Mouse (Mus musculus): ENCODE measurements at regions not wholly inside any gene's neighbourhood (a gene's known extent, or its start where the extent isn't known, plus 50 kb on each side); places are given as distances from the start of the nearest gene placed in this dataset.

DNA sequence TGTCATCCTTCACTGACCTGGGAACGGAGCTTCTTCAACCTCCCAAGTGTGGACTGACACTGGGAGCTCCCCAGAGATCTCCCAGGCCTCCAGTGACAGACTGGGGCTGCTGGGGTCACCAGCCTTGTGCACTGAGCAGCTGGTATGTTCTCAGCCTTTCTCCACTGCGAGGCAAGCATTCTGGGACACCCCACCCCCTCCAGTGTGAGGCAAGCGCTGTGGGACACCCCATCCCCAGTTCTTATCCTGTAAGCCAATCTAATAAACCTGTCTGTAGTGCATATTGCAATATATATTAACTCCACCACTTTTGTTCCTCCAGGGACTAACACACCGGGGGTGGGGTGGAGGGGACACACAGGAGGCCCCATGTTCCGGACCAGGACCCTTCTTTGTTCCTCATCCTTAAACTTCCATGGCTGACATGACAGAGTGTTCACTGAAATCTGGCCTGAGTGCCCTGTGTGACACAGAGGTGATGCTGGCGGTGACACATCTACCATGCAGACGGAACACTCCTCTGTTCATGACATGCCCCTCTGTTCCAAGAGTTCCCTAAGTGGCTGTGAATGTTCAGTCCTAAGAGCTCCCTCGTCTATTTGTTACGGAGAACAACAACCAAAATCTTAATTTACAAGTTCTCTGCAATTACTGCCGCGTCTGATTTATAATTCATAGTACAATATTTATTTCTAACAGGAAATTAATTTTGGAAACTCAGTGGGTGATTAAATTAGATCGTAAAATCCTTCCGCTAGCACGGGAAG, 116.4 kb upstream of the Pmepa1 start:
- no peaks in the 10 kb centered on the region for H3K79me2 ChIP-seq (ENCODE audit: control insufficient read depth, insufficient read depth, low read length, poor library complexity)
- no peak overlapping the region for H3K9ac ChIP-seq (ENCODE audit: control insufficient read depth, low read depth, low read length, poor library complexity, severe bottlenecking)
- no peak overlapping the region for H3K4me3 ChIP-seq (ENCODE audit: control insufficient read depth in 1 of 2, insufficient read depth in 1 of 2, low read depth in 2 of 2, low read length in 2 of 2)
- TF ChIP-seq TCF12 (IDR thresholded peaks at IDR 0.05; ENCODE audit: low read depth, low read length) (no peak), MAZ (IDR thresholded peaks at IDR 0.05; ENCODE audit: low read depth, low read length) (no peak), GABPA (IDR thresholded peaks at IDR 0.05; ENCODE audit: low read depth, low read length) (no peak), SMC3 (IDR thresholded peaks at IDR 0.05; ENCODE audit: low read depth, low read length) (no peak), USF2 (IDR thresholded peaks at IDR 0.05; ENCODE audit: borderline replicate concordance in 1 of 2, insufficient read depth in 1 of 2, low read depth in 1 of 2, low read length in 2 of 2) (no peak), ELF1 (IDR thresholded peaks at IDR 0.05; ENCODE audit: low read depth, low read length) (no peak), ZC3H11A (IDR thresholded peaks at IDR 0.05; ENCODE audit: low read depth, low read length) (no peak), CTCF (IDR thresholded peaks at IDR 0.05 in 2 of 3, conservative IDR thresholded peaks at IDR 0.05 in 1 of 3; ENCODE audit: control insufficient read depth in 1 of 3, insufficient read depth in 1 of 3, low read depth in 2 of 3, low read length in 3 of 3, poor library complexity in 1 of 3, severe bottlenecking in 1 of 3) (no peak), RCOR1 (IDR thresholded peaks at IDR 0.05; ENCODE audit: low read depth, low read length) (no peak), TBP (IDR thresholded peaks at IDR 0.05; ENCODE audit: low read depth, low read length) (no peak), CHD1 (IDR thresholded peaks at IDR 0.05; ENCODE audit: low read depth, low read length) (no peak), MAX (IDR thresholded peaks at IDR 0.05; ENCODE audit: low read length) (no peak), SIN3A (IDR thresholded peaks at IDR 0.05; ENCODE audit: low read length) (no peak)
- H3K4me1 ChIP-seq (ENCODE audit: control insufficient read depth in 1 of 2, insufficient read depth in 2 of 2, low read length in 2 of 2): no peaks in the 10 kb centered on the region
- H3K9me3 ChIP-seq (replicated peaks; ENCODE audit: insufficient read depth, low read length): no peaks in the 10 kb centered on the region
- no peaks in the 10 kb centered on the region for H3K27me3 ChIP-seq (ENCODE audit: control insufficient read depth in 1 of 2, insufficient read depth in 2 of 2, low read length in 2 of 2)
- no peak for DNase-seq (ENCODE audit: low read depth, low spot score)
- H3K27ac ChIP-seq (ENCODE audit: control insufficient read depth, low read depth, low read length): no peak overlapping the region
- H3K36me3 ChIP-seq (ENCODE audit: control insufficient read depth in 1 of 2, insufficient read depth in 2 of 2, low read length in 2 of 2): no peaks in the 10 kb centered on the region

DNA sequence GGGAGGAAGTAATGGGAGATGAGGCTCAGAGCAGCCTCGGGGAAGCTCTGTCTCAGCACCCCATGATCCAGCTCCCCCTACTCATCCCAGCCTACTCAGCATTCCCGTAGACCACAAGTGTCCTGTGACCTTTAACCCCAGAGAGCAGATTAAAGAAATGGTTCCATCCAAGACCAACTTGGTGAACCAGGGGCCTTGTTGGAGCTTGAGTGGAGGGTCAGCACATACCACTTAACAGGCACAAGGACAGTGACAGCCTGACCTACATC, 116.9 kb upstream of the Pmepa1 start:
- no peaks in the 10 kb centered on the region for H3K79me2 ChIP-seq (ENCODE audit: control insufficient read depth, insufficient read depth, low read length, poor library complexity)
- no peak overlapping the region for H3K9ac ChIP-seq (ENCODE audit: control insufficient read depth, low read depth, low read length, poor library complexity, severe bottlenecking)
- no peaks in the 10 kb centered on the region for H3K27me3 ChIP-seq (ENCODE audit: control insufficient read depth in 1 of 2, insufficient read depth in 2 of 2, low read length in 2 of 2)
- H3K36me3 ChIP-seq (ENCODE audit: control insufficient read depth in 1 of 2, insufficient read depth in 2 of 2, low read length in 2 of 2): no peaks in the 10 kb centered on the region
- no peaks in the 10 kb centered on the region for H3K9me3 ChIP-seq (replicated peaks; ENCODE audit: insufficient read depth, low read length)
- DNase-seq (ENCODE audit: low read depth, low spot score): no peak
- TF ChIP-seq SMC3 (IDR thresholded peaks at IDR 0.05; ENCODE audit: low read depth, low read length) (no peak), HCFC1 (IDR thresholded peaks at IDR 0.05; ENCODE audit: low read depth, low read length) (no peak), JUND (IDR thresholded peaks at IDR 0.05; ENCODE audit: low read depth, low read length) (no peak), ZMIZ1 (IDR thresholded peaks at IDR 0.05; ENCODE audit: low read depth, low read length) (no peak), ZC3H11A (IDR thresholded peaks at IDR 0.05; ENCODE audit: low read depth, low read length) (no peak), E2F4 (IDR thresholded peaks at IDR 0.05; ENCODE audit: borderline replicate concordance, low read depth, low read length) (no peak), KAT2A (conservative IDR thresholded peaks at IDR 0.05; ENCODE audit: low read depth, low read length) (no peak), ZKSCAN1 (IDR thresholded peaks at IDR 0.05; ENCODE audit: low read depth, low read length) (no peak), POLR2AphosphoS5 (IDR thresholded peaks at IDR 0.05; ENCODE audit: borderline replicate concordance, low read depth, low read length) (no peak), EP300 (IDR thresholded peaks at IDR 0.05; ENCODE audit: low read depth in 1 of 2, low read length in 2 of 2) (no peak)
- no peak overlapping the region for H3K4me3 ChIP-seq (ENCODE audit: control insufficient read depth in 1 of 2, insufficient read depth in 1 of 2, low read depth in 2 of 2, low read length in 2 of 2)
- H3K4me1 ChIP-seq (ENCODE audit: control insufficient read depth in 1 of 2, insufficient read depth in 2 of 2, low read length in 2 of 2): no peaks in the 10 kb centered on the region
- no peak overlapping the region for H3K27ac ChIP-seq (ENCODE audit: control insufficient read depth, low read depth, low read length)
